Mouse (Mus musculus) embryonic facial prominence, embryonic 10.5 days (tissue): ENCODE measurements at regions not wholly inside any gene's neighbourhood (a gene's known extent, or its start where the extent isn't known, plus 50 kb on each side); places are given as distances from the start of the nearest gene placed in this dataset.

ENCODE experiments used
- DNase-seq: peaks from one replicate; pipeline ENCODE4 v3.0.0-alpha.2; 2017; ENCODE audit warnings: low spot score
- H3K27ac ChIP-seq: fragments of 300-500 bp; sonication (generic); replicated peaks from 2 replicates; pipeline ENCODE4 v1.5.1; 2016; ENCODE audit warnings: mild to moderate bottlenecking
- H3K27me3 ChIP-seq: fragments of 300-500 bp; sonication (generic); replicated peaks from 2 replicates; pipeline ENCODE4 v1.6.1; 2016; ENCODE audit warnings: low read depth, mild to moderate bottlenecking; ENCODE audit not compliant: poor library complexity, severe bottlenecking
- H3K36me3 ChIP-seq: fragments of 300-500 bp; sonication (generic); replicated peaks from 2 replicates; pipeline ENCODE4 v1.6.1; 2016; ENCODE audit warnings: mild to moderate bottlenecking, moderate library complexity
- H3K4me1 ChIP-seq: fragments of 300-500 bp; sonication (generic); 2 replicates; pipeline ENCODE4 v1.6.1; 2016
- H3K4me3 ChIP-seq: fragments of 300-500 bp; sonication (generic); 2 replicates; pipeline ENCODE4 v1.5.1; 2016; ENCODE audit warnings: mild to moderate bottlenecking, moderate library complexity
- H3K9me3 ChIP-seq: fragments of 300-500 bp; sonication (generic); 2 replicates; pipeline ENCODE4 v1.6.1; 2016; ENCODE audit warnings: mild to moderate bottlenecking
- WGBS: fragments of 180-500 bp; shearing (Covaris S2); methylation state at CpG from one replicate; pipeline ENCODE4 v1.1.7; 2016; 5-methylcytosine and 5-hydroxymethylcytosine counted together

DNA sequence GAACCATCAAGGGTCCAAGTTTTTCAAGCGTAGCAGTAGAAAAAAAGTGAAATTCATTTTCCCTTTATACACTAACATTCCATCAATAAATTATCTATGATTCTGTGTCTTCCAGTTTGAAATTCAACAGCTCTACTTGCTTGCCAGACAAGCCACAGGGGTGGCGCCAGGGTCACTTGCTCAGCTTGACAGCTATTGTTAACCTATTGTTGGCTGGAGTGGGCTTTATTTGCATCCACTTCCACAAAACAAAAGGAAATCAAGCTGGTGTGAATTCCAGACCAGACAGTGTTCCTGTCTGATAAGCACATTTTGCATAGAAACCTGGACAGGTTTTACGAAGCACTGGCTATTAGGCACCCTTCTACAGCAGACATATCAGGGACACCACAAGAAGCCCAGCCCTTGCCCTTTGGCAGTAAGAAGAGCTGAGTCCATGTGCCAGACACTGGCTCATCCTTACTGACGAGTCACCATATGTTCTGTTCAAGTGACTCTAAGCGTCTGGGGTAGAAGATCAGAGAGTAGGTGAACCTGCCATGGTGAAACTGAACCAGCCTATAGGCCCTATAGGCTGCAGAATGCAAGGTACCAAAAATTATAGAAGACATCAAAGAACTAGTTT, 366.9 kb downstream of the Basp1 start:
- Histone ChIP-seq H3K4me3 (no peak overlapping the region), H3K4me1 (no peaks in the 10 kb centered on the region), H3K9me3 (peaks cover 5% of the 10 kb centered on the region; the same call in 1 of the 2 replicates), H3K27me3 (no peaks in the 10 kb centered on the region), H3K36me3 (no peaks in the 10 kb centered on the region), H3K27ac (no peak overlapping the region)
- no peak for DNase-seq
- 72% methylated on average over 5 of the region's 5 CpGs for WGBS

- Histone ChIP-seq H3K27me3 (no peaks in the 10 kb centered on the region), H3K4me3 (no peak overlapping the region), H3K36me3 (no peaks in the 10 kb centered on the region), H3K27ac (no peak overlapping the region), H3K9me3 (no peaks in the 10 kb centered on the region), H3K4me1 (no peaks in the 10 kb centered on the region)
- no peak for DNase-seq
- 92% methylated on average over 3 of the region's 3 CpGs for WGBS
These were observed 377.3 kb downstream of the Basp1 start for GRCm38 (mm10) chr15:25036231-25036630.

DNA sequence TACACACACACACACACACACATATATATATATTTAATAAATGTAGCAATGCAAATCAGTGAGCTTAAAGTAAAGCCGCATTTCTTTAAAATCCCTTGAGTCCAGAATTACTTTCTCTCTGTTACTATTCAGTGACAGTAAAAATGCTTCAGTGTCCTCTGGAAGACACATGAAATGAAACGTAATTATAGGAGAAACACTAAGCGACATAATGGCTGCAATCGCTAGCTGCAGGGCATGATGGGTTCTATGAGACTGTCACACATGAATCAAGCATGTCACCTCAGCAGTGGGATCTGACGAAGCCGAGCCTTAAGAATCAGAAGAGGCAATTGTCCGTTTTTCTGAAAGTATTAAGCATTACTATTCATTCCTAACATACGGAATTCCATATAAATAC, 385.7 kb downstream of the Basp1 start:
- peaks cover 8% of the 10 kb centered on the region for H3K4me1 ChIP-seq
- no peak overlapping the region for H3K27ac ChIP-seq
- 84% methylated on average over 8 of the region's 8 CpGs for WGBS
- H3K9me3 ChIP-seq, result no peaks in the 10 kb centered on the region
- H3K36me3 ChIP-seq, result no peaks in the 10 kb centered on the region
- no peak for DNase-seq
- H3K4me3 ChIP-seq, result no peak overlapping the region
- peaks cover 9% of the 10 kb centered on the region; the same call in 1 of the 2 replicates for H3K27me3 ChIP-seq

- H3K4me1 ChIP-seq, result peaks cover 8% of the 10 kb centered on the region
- peaks cover 9% of the 10 kb centered on the region; the same call in 1 of the 2 replicates for H3K27me3 ChIP-seq
- peak overlapping the region; percentile 40 for H3K4me3 ChIP-seq
- peak; percentile 30 for DNase-seq
- H3K9me3 ChIP-seq, result no peaks in the 10 kb centered on the region
- WGBS, result 8% methylated on average over 15 of the region's 15 CpGs
- H3K36me3 ChIP-seq, result no peaks in the 10 kb centered on the region
- H3K27ac ChIP-seq, result peak overlapping the region; percentile 4; the same call in 1 of the 2 replicates
These were observed 386.6 kb downstream of the Basp1 start for GRCm38 (mm10) chr15:25026786-25027461.

GRCm38 (mm10) chr15:25026351-25026750, 387.2 kb downstream of the Basp1 start:
- peaks cover 9% of the 10 kb centered on the region; the same call in 1 of the 2 replicates for H3K27me3 ChIP-seq
- H3K9me3 ChIP-seq, result no peaks in the 10 kb centered on the region
- DNase-seq, result no peak
- H3K27ac ChIP-seq, result no peak overlapping the region
- H3K4me3 ChIP-seq, result no peak overlapping the region
- 64% methylated on average over 8 of the region's 8 CpGs for WGBS
- H3K4me1 ChIP-seq, result peaks cover 8% of the 10 kb centered on the region
- no peaks in the 10 kb centered on the region for H3K36me3 ChIP-seq

DNA sequence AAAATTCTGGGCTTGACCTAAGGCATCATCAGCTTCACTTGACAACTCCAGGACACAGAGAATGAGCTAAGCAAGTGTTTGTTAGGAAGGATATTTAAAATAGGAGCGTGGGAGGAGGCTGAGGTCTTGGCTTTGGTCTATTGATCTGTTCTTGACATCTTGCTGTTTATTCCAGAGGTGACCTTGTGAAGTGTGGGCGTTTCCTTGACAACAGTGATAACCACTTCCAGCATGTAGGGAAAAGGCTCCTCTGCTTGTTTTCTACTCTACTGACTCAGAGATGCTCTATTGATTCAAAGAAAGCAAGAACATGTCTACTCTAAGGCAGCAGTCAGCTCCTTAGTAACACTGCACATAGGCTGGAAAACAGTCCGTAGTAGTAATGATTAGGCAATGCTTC, 392.6 kb downstream of the Basp1 start:
- Histone ChIP-seq H3K27me3 (peaks cover 4% of the 10 kb centered on the region; the same call in 1 of the 2 replicates), H3K9me3 (no peaks in the 10 kb centered on the region), H3K36me3 (no peaks in the 10 kb centered on the region), H3K4me1 (peaks cover 4% of the 10 kb centered on the region; the same call in 1 of the 2 replicates), H3K4me3 (no peak overlapping the region), H3K27ac (no peak overlapping the region)
- no peak for DNase-seq
- 69% methylated on average over 3 of the region's 3 CpGs for WGBS

DNA sequence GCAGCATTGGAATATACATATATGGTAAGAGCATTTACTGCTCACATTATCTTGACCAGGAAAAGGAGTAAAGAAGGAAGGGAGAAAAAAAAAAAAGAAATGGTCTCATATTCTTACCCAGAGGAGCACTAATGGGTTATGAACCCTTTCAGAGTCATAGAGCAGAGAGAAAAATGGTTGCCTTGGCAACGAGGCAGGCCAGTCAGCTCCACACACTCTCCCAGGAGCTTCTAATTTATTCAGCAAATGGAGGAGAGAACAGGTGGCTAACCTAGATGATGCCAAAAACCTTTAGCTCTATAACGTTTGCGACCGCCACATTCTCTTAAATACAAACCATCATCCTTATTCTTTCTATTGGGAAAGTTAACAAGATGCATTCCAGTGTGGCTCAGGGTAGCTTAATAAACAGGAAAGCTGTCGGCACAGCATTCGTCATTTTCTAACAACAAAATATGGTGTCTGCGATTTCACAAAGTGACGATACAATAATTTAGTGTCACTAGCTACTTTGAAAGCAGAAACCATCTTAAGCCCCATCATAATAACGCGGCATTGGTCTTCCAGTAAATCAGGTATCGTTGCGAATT, 394.1 kb downstream of the Basp1 start:
- H3K36me3 ChIP-seq, result no peaks in the 10 kb centered on the region
- no peaks in the 10 kb centered on the region for H3K27me3 ChIP-seq
- WGBS, result 91% methylated on average over 12 of the region's 12 CpGs
- H3K9me3 ChIP-seq, result no peaks in the 10 kb centered on the region
- no peak overlapping the region for H3K27ac ChIP-seq
- DNase-seq, result no peak
- H3K4me3 ChIP-seq, result no peak overlapping the region
- peaks cover 4% of the 10 kb centered on the region; the same call in 1 of the 2 replicates for H3K4me1 ChIP-seq

DNA sequence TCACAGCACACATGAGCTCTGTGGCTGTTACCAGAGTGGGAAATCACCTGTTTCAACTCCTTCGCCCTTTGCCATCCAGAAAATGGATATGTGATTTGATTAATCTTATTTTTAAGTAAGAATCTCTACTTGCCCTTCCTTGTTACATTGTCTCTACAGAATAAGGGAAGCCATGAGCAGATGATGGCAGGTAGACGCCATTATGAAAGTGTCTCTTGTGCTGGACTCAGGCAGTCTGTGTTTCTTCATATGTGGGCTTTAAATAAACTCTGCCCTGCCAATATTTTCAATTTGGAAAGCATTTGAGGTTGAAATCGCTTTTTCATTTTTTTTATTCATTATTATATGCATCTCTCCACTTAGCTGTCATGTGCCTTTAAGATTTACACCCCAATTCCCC, 394.6 kb downstream of the Basp1 start:
- Histone ChIP-seq H3K27me3 (no peaks in the 10 kb centered on the region), H3K4me1 (peaks cover 4% of the 10 kb centered on the region; the same call in 1 of the 2 replicates), H3K27ac (no peak overlapping the region), H3K9me3 (no peaks in the 10 kb centered on the region), H3K36me3 (no peaks in the 10 kb centered on the region), H3K4me3 (no peak overlapping the region)
- 86% methylated on average over 3 of the region's 3 CpGs for WGBS
- no peak for DNase-seq

DNA sequence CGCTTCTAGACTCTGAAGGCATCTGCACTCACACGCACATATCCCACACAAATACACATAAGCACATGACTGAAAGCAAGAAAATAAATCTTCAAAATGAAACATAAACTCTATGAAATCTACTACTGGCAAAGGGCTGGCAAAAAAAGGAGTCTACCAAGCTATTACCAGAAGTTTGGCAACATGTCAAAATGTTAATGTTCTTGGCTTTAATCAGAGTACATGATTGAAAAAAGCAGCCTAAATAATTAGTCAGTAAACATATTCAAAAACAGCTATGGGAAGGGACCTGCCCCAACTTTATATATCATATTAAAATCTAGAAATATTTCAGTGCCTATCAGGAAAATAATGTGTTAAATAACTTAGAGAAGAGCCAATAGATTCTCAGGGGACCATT, 405.8 kb downstream of the Basp1 start:
- Histone ChIP-seq H3K36me3 (no peaks in the 10 kb centered on the region), H3K4me1 (no peaks in the 10 kb centered on the region), H3K27ac (no peak overlapping the region), H3K9me3 (no peaks in the 10 kb centered on the region), H3K4me3 (no peak overlapping the region), H3K27me3 (no peaks in the 10 kb centered on the region)
- DNase-seq, result no peak
- WGBS, result 92% methylated on average over 2 of the region's 2 CpGs

DNA sequence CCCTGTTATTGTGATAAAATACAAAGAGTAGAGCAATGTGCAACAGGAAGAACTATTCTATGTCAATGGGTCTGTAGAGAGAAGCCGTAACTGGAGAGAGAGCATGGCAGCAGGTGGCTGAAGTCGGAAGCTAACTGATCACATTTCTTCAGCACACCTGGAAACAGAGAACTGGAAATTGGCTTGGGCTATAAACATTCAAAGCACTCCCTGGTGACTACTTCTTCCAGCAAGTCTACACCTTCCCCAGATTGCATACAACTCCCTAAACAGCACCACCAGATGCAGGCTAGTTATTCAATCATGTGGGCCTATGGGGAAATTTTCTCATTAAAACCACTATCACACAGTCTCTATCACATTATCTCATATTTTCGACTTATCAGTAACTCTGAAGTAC, 413.4 kb downstream of the Basp1 start:
- no peaks in the 10 kb centered on the region for H3K27me3 ChIP-seq
- H3K36me3 ChIP-seq, result no peaks in the 10 kb centered on the region
- WGBS, result 84% methylated on average over 3 of the region's 3 CpGs
- no peaks in the 10 kb centered on the region for H3K4me1 ChIP-seq
- no peak for DNase-seq
- H3K27ac ChIP-seq, result no peak overlapping the region
- no peak overlapping the region for H3K4me3 ChIP-seq
- H3K9me3 ChIP-seq, result no peaks in the 10 kb centered on the region

DNA sequence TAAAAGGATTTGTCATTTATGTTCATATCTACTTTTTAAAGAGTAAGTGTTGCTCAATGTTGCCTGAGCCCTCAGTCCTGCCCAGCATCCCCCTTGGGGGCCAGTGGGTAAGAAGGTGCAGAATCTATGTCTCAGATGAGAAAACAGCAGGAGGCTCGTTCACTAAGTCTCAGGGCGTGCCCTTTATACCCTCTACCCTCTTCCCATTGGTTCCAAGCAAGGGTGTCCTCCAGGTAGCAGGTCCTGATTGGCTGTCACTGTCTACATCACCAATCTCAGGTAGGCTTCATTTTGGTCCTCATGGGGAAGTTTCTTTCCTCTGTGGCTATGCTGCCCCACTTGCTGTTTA, 420.3 kb downstream of the Basp1 start:
- no peaks in the 10 kb centered on the region for H3K27me3 ChIP-seq
- no peaks in the 10 kb centered on the region for H3K36me3 ChIP-seq
- WGBS, result 83% methylated on average over 2 of the region's 2 CpGs
- DNase-seq, result no peak
- no peaks in the 10 kb centered on the region for H3K9me3 ChIP-seq
- H3K4me1 ChIP-seq, result no peaks in the 10 kb centered on the region
- H3K27ac ChIP-seq, result no peak overlapping the region
- no peak overlapping the region for H3K4me3 ChIP-seq

DNA sequence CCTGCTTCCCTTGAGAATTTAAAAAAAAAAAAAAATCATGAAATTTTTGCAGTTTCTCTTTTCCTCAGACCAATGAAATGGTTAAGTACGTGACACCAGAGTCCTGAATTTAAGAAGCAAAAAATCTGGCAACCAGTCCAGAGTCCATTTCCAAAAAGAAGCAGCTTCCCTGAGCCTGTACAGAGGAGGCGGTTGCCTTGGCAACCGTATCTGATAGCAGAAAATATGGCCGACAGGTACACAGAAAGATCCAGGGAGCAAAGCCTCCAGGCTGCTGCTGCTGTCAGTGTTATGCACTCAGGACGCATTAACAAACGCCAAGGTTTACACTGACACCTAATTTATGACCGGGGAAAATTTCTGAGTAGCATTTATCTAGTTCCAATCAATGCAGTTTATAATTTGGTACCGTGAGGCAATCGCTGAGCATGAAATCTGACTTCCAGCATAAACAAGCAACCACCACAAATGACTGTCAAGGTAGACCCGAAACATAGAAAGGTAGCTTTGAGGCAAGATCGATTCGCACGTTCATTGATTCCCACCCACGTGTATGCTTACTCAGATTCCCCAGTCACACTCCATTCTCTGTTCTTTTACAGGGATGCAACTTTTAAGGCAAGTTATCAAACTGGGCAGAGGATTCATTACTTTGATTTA, 420.8 kb downstream of the Basp1 start:
- peak; percentile 10 for DNase-seq
- H3K9me3 ChIP-seq, result no peaks in the 10 kb centered on the region
- no peak overlapping the region for H3K4me3 ChIP-seq
- 91% methylated on average over 14 of the region's 14 CpGs for WGBS
- no peak overlapping the region for H3K27ac ChIP-seq
- H3K4me1 ChIP-seq, result no peaks in the 10 kb centered on the region
- no peaks in the 10 kb centered on the region for H3K36me3 ChIP-seq
- no peaks in the 10 kb centered on the region for H3K27me3 ChIP-seq
